Mouse (Mus musculus) splenic B cell, adult 2 months (primary cell): Measurements from ENCODE around the gene Tnik.

Source experiments
- DNase-seq: peaks from one replicate; pipeline ENCODE4 v3.0.0-alpha.2; 2011; ENCODE audit warnings: low read depth, low spot score
- H3K27me3 ChIP-seq: 2 replicates; pipeline ENCODE4 v1.6.1; 2012; ENCODE audit warnings: mild to moderate bottlenecking, low read length, moderate library complexity, mixed read lengths; ENCODE audit not compliant: control insufficient read depth, poor library complexity, insufficient read depth, severe bottlenecking
- H3K36me3 ChIP-seq: 2 replicates; pipeline ENCODE4 v1.6.1; 2012; ENCODE audit warnings: mild to moderate bottlenecking, low read length, moderate library complexity, mixed read lengths; ENCODE audit not compliant: control insufficient read depth, poor library complexity, insufficient read depth, severe bottlenecking

Tnik gene

GRCm38 (mm10) chr3:28422221-28422620 lies 159.2 kb downstream of the Tnik start:
- no peaks in the 10 kb centered on the region for H3K36me3 ChIP-seq
- H3K27me3 ChIP-seq = no peaks in the 10 kb centered on the region
- no peak for DNase-seq

GRCm38 (mm10) chr3:28425911-28426310 lies 162.9 kb downstream of the Tnik start:
- Histone ChIP-seq H3K36me3 (no peaks in the 10 kb centered on the region), H3K27me3 (no peaks in the 10 kb centered on the region)
- DNase-seq = no peak

GRCm38 (mm10) chr3:28431459-28431858 lies 168.4 kb downstream of the Tnik start:
- no peaks in the 10 kb centered on the region for H3K36me3 ChIP-seq
- no peaks in the 10 kb centered on the region for H3K27me3 ChIP-seq
- DNase-seq = no peak

GRCm38 (mm10) chr3:28432321-28432720 lies 169.3 kb downstream of the Tnik start:
- H3K27me3 ChIP-seq = no peaks in the 10 kb centered on the region
- no peaks in the 10 kb centered on the region for H3K36me3 ChIP-seq
- no peak for DNase-seq

- no peaks in the 10 kb centered on the region for H3K27me3 ChIP-seq
- H3K36me3 ChIP-seq = no peaks in the 10 kb centered on the region
- no peak for DNase-seq
Measured at GRCm38 (mm10) chr3:28435478-28435877, 172.5 kb downstream of the Tnik start.

GRCm38 (mm10) chr3:28437429-28437828 lies 174.4 kb downstream of the Tnik start:
- no peaks in the 10 kb centered on the region for H3K27me3 ChIP-seq
- H3K36me3 ChIP-seq = no peaks in the 10 kb centered on the region
- DNase-seq = no peak

- H3K36me3 ChIP-seq = no peaks in the 10 kb centered on the region
- H3K27me3 ChIP-seq = no peaks in the 10 kb centered on the region
- no peak for DNase-seq
Measured at GRCm38 (mm10) chr3:28441545-28441944, 178.5 kb downstream of the Tnik start.

GRCm38 (mm10) chr3:28442116-28442515 lies 179.1 kb downstream of the Tnik start:
- no peak for DNase-seq
- H3K27me3 ChIP-seq = no peaks in the 10 kb centered on the region

GRCm38 (mm10) chr3:28447950-28448349 lies 184.9 kb downstream of the Tnik start:
- no peaks in the 10 kb centered on the region for H3K27me3 ChIP-seq
- no peak for DNase-seq
- no peaks in the 10 kb centered on the region for H3K36me3 ChIP-seq

More at GRCm38 (mm10) chr3:28442116-28442515, 179.1 kb downstream of the Tnik start:
- H3K36me3 ChIP-seq = no peaks in the 10 kb centered on the region

- no peaks in the 10 kb centered on the region for H3K36me3 ChIP-seq
- H3K27me3 ChIP-seq = no peaks in the 10 kb centered on the region
- no peak for DNase-seq
Measured at GRCm38 (mm10) chr3:28453458-28453857, 190.4 kb downstream of the Tnik start.

GRCm38 (mm10) chr3:28456842-28457241 lies 193.8 kb downstream of the Tnik start:
- DNase-seq = no peak
- Histone ChIP-seq H3K27me3 (no peaks in the 10 kb centered on the region), H3K36me3 (no peaks in the 10 kb centered on the region)

GRCm38 (mm10) chr3:28457517-28457916 lies 194.5 kb downstream of the Tnik start:
- H3K27me3 ChIP-seq = no peaks in the 10 kb centered on the region
- no peak for DNase-seq
- H3K36me3 ChIP-seq = no peaks in the 10 kb centered on the region

GRCm38 (mm10) chr3:28466688-28467087 lies 203.7 kb downstream of the Tnik start:
- Histone ChIP-seq H3K36me3 (no peaks in the 10 kb centered on the region), H3K27me3 (no peaks in the 10 kb centered on the region)
- DNase-seq = no peak

- Histone ChIP-seq H3K27me3 (no peaks in the 10 kb centered on the region), H3K36me3 (no peaks in the 10 kb centered on the region)
- DNase-seq = no peak
Measured at GRCm38 (mm10) chr3:28467148-28467754, 204.2 kb downstream of the Tnik start.

- Histone ChIP-seq H3K36me3 (no peaks in the 10 kb centered on the region), H3K27me3 (no peaks in the 10 kb centered on the region)
- DNase-seq = no peak
Measured at GRCm38 (mm10) chr3:28467871-28468285, 204.9 kb downstream of the Tnik start.

- Histone ChIP-seq H3K27me3 (no peaks in the 10 kb centered on the region), H3K36me3 (no peaks in the 10 kb centered on the region)
- no peak for DNase-seq
Measured at GRCm38 (mm10) chr3:28473439-28473838, 210.4 kb downstream of the Tnik start.
